Mouse (Mus musculus) sigmoid colon, adult 10 weeks (tissue): ENCODE measurements around the gene Fgfr2. TPM values are rescaled to one million over a fixed set of nuclear protein-coding genes. Genes with fewer than 3 reads are reported as not detected.

Experiments
- polyA plus RNA-seq: library from polyadenylated mRNA; stranded (reverse); fragments of 350-450 nt; fragmentation: Illumina TruSeq; extraction: RNeasy Lipid Tissue Mini Kit (QIAGEN cat#74804); gene quantifications from one replicate; pipeline ENCODE4 v1.2.3, GENCODE M21; 2014; ENCODE audit warnings: low read depth, low replicate concordance

Gene Fgfr2
- polyA plus RNA-seq, 1 experiment from 2014 or later, result 109 TPM

GRCm38 (mm10) chr7:131542115-131542871, 1580.9 kb downstream of the Fgfr2 start, which contains the start of gene Hmx3:
Hmx3 (plus strand) TSS chr7:131542867.

GRCm38 (mm10) chr7:131410416-131411058, 1712.6 kb downstream of the Fgfr2 start, which contains the start of the genes Ikzf5 and Acadsb:
Ikzf5 (minus strand) TSS chr7:131410521.
Acadsb (plus strand) TSS chr7:131410601.

GRCm38 (mm10) chr7:131370648-131371469, 1752.3 kb downstream of the Fgfr2 start, which contains the start of gene Pstk:
Pstk (plus strand) TSS chr7:131371141.

GRCm38 (mm10) chr7:131362615-131363300, 1760.4 kb downstream of the Fgfr2 start, which contains the start of gene 2310057M21Rik:
2310057M21Rik (minus strand) TSS chr7:131362759.

GRCm38 (mm10) chr7:131333564-131333963, 1789.6 kb downstream of the Fgfr2 start, which contains the start of gene Fam24a:
Fam24a (plus strand) TSS chr7:131333864.

GRCm38 (mm10) chr7:131329416-131329815, 1793.7 kb downstream of the Fgfr2 start, which contains the start of gene Fam24b:
Fam24b (minus strand) TSS chr7:131329516.

GRCm38 (mm10) chr7:131322192-131322591, 1801.0 kb downstream of the Fgfr2 start, which contains the start of gene Cuzd1:
Cuzd1 (minus strand) TSS chr7:131322292.

GRCm38 (mm10) chr7:131174121-131174520, 1949.0 kb downstream of the Fgfr2 start, which contains the start of gene 5430419D17Rik:
5430419D17Rik (plus strand) TSS chr7:131174402.

GRCm38 (mm10) chr7:131146214-131146613, 1976.9 kb downstream of the Fgfr2 start, which contains the start of gene 4933402N03Rik:
4933402N03Rik (minus strand) TSS chr7:131146314.

GRCm38 (mm10) chr7:131031755-131032154, 2091.4 kb downstream of the Fgfr2 start, which contains the start of gene Dmbt1:
Dmbt1 (plus strand) TSS chr7:131032053.

GRCm38 (mm10) chr7:130935793-130936471, 2187.2 kb downstream of the Fgfr2 start, which contains the start of gene Htra1:
Htra1 (plus strand) TSS chr7:130936111.

GRCm38 (mm10) chr7:130865613-130866591, 2257.2 kb downstream of the Fgfr2 start, which contains the start of gene Plekha1:
Plekha1 (plus strand) TSS chr7:130865756.

GRCm38 (mm10) chr7:130773914-130774630, 2349.1 kb downstream of the Fgfr2 start, which contains the start of gene Btbd16:
Btbd16 (plus strand) TSS chr7:130774069.

GRCm38 (mm10) chr7:130577388-130578003, 2545.7 kb downstream of the Fgfr2 start, which contains the start of gene Tacc2:
Tacc2 (plus strand) TSS chr7:130577438.

GRCm38 (mm10) chr7:130572821-130573220, 2550.3 kb downstream of the Fgfr2 start, which contains the start of gene Nsmce4a:
Nsmce4a (minus strand) TSS chr7:130573118.

GRCm38 (mm10) chr7:130520049-130520425, 2603.1 kb downstream of the Fgfr2 start, which contains the start of gene Ate1:
Ate1 (minus strand) TSS chr7:130520369.

